Mouse (Mus musculus): Measurements from ENCODE around the gene Gsc.

GRCm38 (mm10) chr12:104475946-104476345 lies 2.8 kb upstream of the Gsc start:
- TF ChIP-seq CTCF (IDR thresholded peaks at IDR 0.05): no peak
- TF ChIP-seq EP300 (IDR thresholded peaks at IDR 0.05; ENCODE audit: insufficient read depth, low read depth, low read length): no peak

Data from heart, adult 2 months (tissue).